Mouse (Mus musculus): Measurements from ENCODE around the gene 1700034J05Rik.

DNA sequence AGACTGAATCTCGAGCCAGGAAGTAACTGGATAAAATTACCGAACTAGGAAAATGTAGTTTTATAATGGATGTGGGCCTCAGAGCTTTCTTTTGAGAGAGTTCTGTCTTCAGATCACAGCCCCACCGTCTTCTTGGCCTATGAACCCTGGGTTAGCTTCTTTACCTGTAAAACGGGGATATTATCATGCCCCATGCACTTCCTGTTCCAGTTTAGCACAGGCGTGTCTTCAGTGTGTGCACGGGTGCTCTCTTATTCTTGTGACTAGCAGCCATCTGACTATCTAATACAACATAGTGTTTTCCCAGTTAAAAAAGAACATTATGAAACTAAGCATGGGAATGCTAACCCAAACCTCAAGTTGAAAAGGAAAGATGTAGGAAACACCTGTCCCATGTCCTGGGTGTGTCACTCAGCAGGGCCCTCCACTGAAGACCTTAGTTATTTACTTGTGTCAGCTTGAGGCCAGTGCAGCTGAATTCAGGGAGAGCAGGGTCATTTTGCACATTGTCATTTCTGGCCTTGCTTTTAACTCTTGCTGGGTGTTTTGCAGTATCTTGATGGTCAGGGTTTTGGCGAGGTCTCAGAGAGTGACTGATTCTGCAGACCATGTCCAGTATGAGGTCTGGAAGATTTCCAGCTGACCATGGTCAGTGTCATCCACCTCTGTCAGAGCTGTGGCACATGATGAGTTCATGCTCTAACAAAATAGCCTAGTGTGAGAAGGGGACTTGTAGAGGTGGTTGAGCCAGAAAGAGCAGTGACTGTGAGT, 12.5 kb downstream of the 1700034J05Rik start:
- no peak for TF ChIP-seq CTCF (IDR thresholded peaks at IDR 0.05; ENCODE audit: borderline replicate concordance, control insufficient read depth, extremely low read depth, insufficient read depth, low read length, poor library complexity)
- TF ChIP-seq POLR2A (IDR thresholded peaks at IDR 0.05; ENCODE audit: control insufficient read depth, extremely low read depth, insufficient read depth, low read length, poor library complexity), result no peak

Measured in thymus, adult 2 months (tissue).